Mouse (Mus musculus): Measurements from ENCODE around the gene Prr22. TPM values are rescaled to one million over a fixed set of nuclear protein-coding genes. Genes with fewer than 3 reads are reported as not detected.

Prr22 gene
- polyA plus RNA-seq, 1 experiment from 2014 or later = 0.84 TPM

GRCm38 (mm10) chr17:56738221-56738620 lies 31.8 kb upstream of the Prr22 start:
- no peak overlapping the region for H3K4me2 ChIP-seq (ENCODE audit: low read depth, low read length)
- peaks cover 2% of the 10 kb centered on the region; the same call in 1 of the 2 replicates for H3K9me3 ChIP-seq (ENCODE audit: control insufficient read depth, low read length)
- no peak overlapping the region for H3K27ac ChIP-seq (ENCODE audit: low read length)
- H3K4me3 ChIP-seq (ENCODE audit: low read length) = no peak overlapping the region
- no peaks in the 10 kb centered on the region for H3K4me1 ChIP-seq (replicated peaks; ENCODE audit: control insufficient read depth, insufficient read depth, low read length)
- no peak overlapping the region for H3K9ac ChIP-seq (ENCODE audit: low read length)
- 71% methylated on average over 10 of the region's 10 CpGs for WGBS
- ATAC-seq (ENCODE audit: low read depth) = no peak
- no peaks in the 10 kb centered on the region for H3K36me3 ChIP-seq (ENCODE audit: control insufficient read depth, insufficient read depth, low read length)
- H3K27me3 ChIP-seq (ENCODE audit: control insufficient read depth, insufficient read depth, low read depth, low read length) = no peaks in the 10 kb centered on the region; the same call in 1 of the 2 replicates

- peaks cover 2% of the 10 kb centered on the region; the same call in 1 of the 2 replicates for H3K9me3 ChIP-seq (ENCODE audit: control insufficient read depth, low read length)
- WGBS = 71% methylated on average over 17 of the region's 17 CpGs
- no peaks in the 10 kb centered on the region; the same call in 1 of the 2 replicates for H3K27me3 ChIP-seq (ENCODE audit: control insufficient read depth, insufficient read depth, low read depth, low read length)
- H3K4me3 ChIP-seq (ENCODE audit: low read length) = no peak overlapping the region
- no peak overlapping the region for H3K9ac ChIP-seq (ENCODE audit: low read length)
- no peak overlapping the region for H3K4me2 ChIP-seq (ENCODE audit: low read depth, low read length)
- no peaks in the 10 kb centered on the region for H3K4me1 ChIP-seq (replicated peaks; ENCODE audit: control insufficient read depth, insufficient read depth, low read length)
- no peaks in the 10 kb centered on the region for H3K36me3 ChIP-seq (ENCODE audit: control insufficient read depth, insufficient read depth, low read length)
- H3K27ac ChIP-seq (ENCODE audit: low read length) = no peak overlapping the region
- no peak for ATAC-seq (ENCODE audit: low read depth)
Observed at GRCm38 (mm10) chr17:56740118-56740787, 29.8 kb upstream of the Prr22 start.

GRCm38 (mm10) chr17:56740788-56741160 lies 29.3 kb upstream of the Prr22 start:
- Histone ChIP-seq H3K36me3 (ENCODE audit: control insufficient read depth, insufficient read depth, low read length) (no peaks in the 10 kb centered on the region), H3K4me2 (ENCODE audit: low read depth, low read length) (no peak overlapping the region), H3K9ac (ENCODE audit: low read length) (no peak overlapping the region), H3K4me1 (replicated peaks; ENCODE audit: control insufficient read depth, insufficient read depth, low read length) (no peaks in the 10 kb centered on the region), H3K4me3 (ENCODE audit: low read length) (no peak overlapping the region), H3K9me3 (ENCODE audit: control insufficient read depth, low read length) (peaks cover 2% of the 10 kb centered on the region; the same call in 1 of the 2 replicates), H3K27ac (ENCODE audit: low read length) (no peak overlapping the region; the same call in 1 of the 2 replicates), H3K27me3 (ENCODE audit: control insufficient read depth, insufficient read depth, low read depth, low read length) (no peaks in the 10 kb centered on the region; the same call in 1 of the 2 replicates)
- 51% methylated on average over 17 of the region's 17 CpGs for WGBS
- 0 out of 2 replicates have a peak, but pooled peaks have one; percentile 17 for ATAC-seq (ENCODE audit: low read depth)

GRCm38 (mm10) chr17:56744173-56744572 lies 25.9 kb upstream of the Prr22 start:
- Histone ChIP-seq H3K27ac (ENCODE audit: low read length) (no peak overlapping the region), H3K4me1 (replicated peaks; ENCODE audit: control insufficient read depth, insufficient read depth, low read length) (no peaks in the 10 kb centered on the region), H3K27me3 (ENCODE audit: control insufficient read depth, insufficient read depth, low read depth, low read length) (no peaks in the 10 kb centered on the region), H3K4me3 (ENCODE audit: low read length) (no peak overlapping the region), H3K9me3 (ENCODE audit: control insufficient read depth, low read length) (no peaks in the 10 kb centered on the region), H3K4me2 (ENCODE audit: low read depth, low read length) (no peak overlapping the region), H3K36me3 (ENCODE audit: control insufficient read depth, insufficient read depth, low read length) (no peaks in the 10 kb centered on the region), H3K9ac (ENCODE audit: low read length) (no peak overlapping the region)
- ATAC-seq (ENCODE audit: low read depth) = no peak
- WGBS = 36% methylated on average over 5 of the region's 5 CpGs

- H3K9me3 ChIP-seq (ENCODE audit: control insufficient read depth, low read length) = no peaks in the 10 kb centered on the region
- peaks cover 15% of the 10 kb centered on the region for H3K4me1 ChIP-seq (replicated peaks; ENCODE audit: control insufficient read depth, insufficient read depth, low read length)
- H3K27ac ChIP-seq (ENCODE audit: low read length) = no peak overlapping the region
- H3K27me3 ChIP-seq (ENCODE audit: control insufficient read depth, insufficient read depth, low read depth, low read length) = peaks cover 46% of the 10 kb centered on the region
- 22% methylated on average over 71 of the region's 71 CpGs for WGBS
- peak overlapping the region; percentile 32 for H3K4me3 ChIP-seq (ENCODE audit: low read length)
- H3K4me2 ChIP-seq (ENCODE audit: low read depth, low read length) = peak overlapping the region; percentile 54
- peak; percentile 39; the same call in 1 of the 2 replicates for ATAC-seq (ENCODE audit: low read depth)
- peak overlapping the region; percentile 54 for H3K9ac ChIP-seq (ENCODE audit: low read length)
- no peaks in the 10 kb centered on the region for H3K36me3 ChIP-seq (ENCODE audit: control insufficient read depth, insufficient read depth, low read length)
Observed at GRCm38 (mm10) chr17:56751404-56752072, 18.5 kb upstream of the Prr22 start.

- Histone ChIP-seq H3K36me3 (ENCODE audit: control insufficient read depth, insufficient read depth, low read length) (no peaks in the 10 kb centered on the region), H3K9me3 (ENCODE audit: control insufficient read depth, low read length) (no peaks in the 10 kb centered on the region), H3K4me3 (ENCODE audit: low read length) (no peak overlapping the region), H3K4me1 (replicated peaks; ENCODE audit: control insufficient read depth, insufficient read depth, low read length) (peaks cover 24% of the 10 kb centered on the region), H3K4me2 (ENCODE audit: low read depth, low read length) (no peak overlapping the region), H3K9ac (ENCODE audit: low read length) (no peak overlapping the region), H3K27me3 (ENCODE audit: control insufficient read depth, insufficient read depth, low read depth, low read length) (peaks cover 56% of the 10 kb centered on the region), H3K27ac (ENCODE audit: low read length) (no peak overlapping the region)
- ATAC-seq (ENCODE audit: low read depth) = no peak
- WGBS = 21% methylated on average over 15 of the region's 15 CpGs
Observed at GRCm38 (mm10) chr17:56753452-56753851, 16.6 kb upstream of the Prr22 start.

- 10% methylated on average over 36 of the region's 36 CpGs for WGBS
- Histone ChIP-seq H3K4me3 (ENCODE audit: low read length) (peak overlapping the region; percentile 22), H3K9ac (ENCODE audit: low read length) (peak overlapping the region; percentile 20), H3K27me3 (ENCODE audit: control insufficient read depth, insufficient read depth, low read depth, low read length) (peaks cover 56% of the 10 kb centered on the region), H3K36me3 (ENCODE audit: control insufficient read depth, insufficient read depth, low read length) (no peaks in the 10 kb centered on the region), H3K27ac (ENCODE audit: low read length) (no peak overlapping the region), H3K4me2 (ENCODE audit: low read depth, low read length) (peak overlapping the region; percentile 44), H3K9me3 (ENCODE audit: control insufficient read depth, low read length) (no peaks in the 10 kb centered on the region), H3K4me1 (replicated peaks; ENCODE audit: control insufficient read depth, insufficient read depth, low read length) (peaks cover 24% of the 10 kb centered on the region)
- no peak for ATAC-seq (ENCODE audit: low read depth)
Observed at GRCm38 (mm10) chr17:56754271-56755185, 15.5 kb upstream of the Prr22 start.

GRCm38 (mm10) chr17:56756703-56757399 lies 13.2 kb upstream of the Prr22 start:
- H3K27me3 ChIP-seq (ENCODE audit: control insufficient read depth, insufficient read depth, low read depth, low read length) = peaks cover 50% of the 10 kb centered on the region
- no peak overlapping the region for H3K27ac ChIP-seq (ENCODE audit: low read length)
- H3K9ac ChIP-seq (ENCODE audit: low read length) = peak overlapping the region; percentile 72
- WGBS = 1% methylated on average over 50 of the region's 51 CpGs
- no peaks in the 10 kb centered on the region for H3K9me3 ChIP-seq (ENCODE audit: control insufficient read depth, low read length)
- peak overlapping the region; percentile 99 for H3K4me2 ChIP-seq (ENCODE audit: low read depth, low read length)
- peak overlapping the region; percentile 59 for H3K4me3 ChIP-seq (ENCODE audit: low read length)
- H3K4me1 ChIP-seq (replicated peaks; ENCODE audit: control insufficient read depth, insufficient read depth, low read length) = peaks cover 29% of the 10 kb centered on the region
- no peaks in the 10 kb centered on the region for H3K36me3 ChIP-seq (ENCODE audit: control insufficient read depth, insufficient read depth, low read length)
- peak; percentile 4 for ATAC-seq (ENCODE audit: low read depth)

Data from lung, embryonic 16.5 days (tissue).